Mouse (Mus musculus) Patski (cell line): ENCODE data around the gene Ubxn7. TPM values are rescaled to one million over a fixed set of nuclear protein-coding genes. Genes with fewer than 3 reads are reported as not detected.

Source experiments
- ATAC-seq: fragments of 100-300 bp; one replicate; pipeline ENCODE4 v1.8.0; 2021
- CTCF ChIA-PET: fragments of 350-600 bp; sonication (Branson Sonifier 250); formaldehyde crosslinking; loops from one replicate; lab custom pipeline; 2022; ENCODE audit warnings: inconsistent platforms; lab: Charles Lee
- POLR2A ChIA-PET: fragments of 350-600 bp; sonication (Branson Sonifier 250); formaldehyde crosslinking; loops from one replicate; lab custom pipeline; 2022; ENCODE audit warnings: antibody characterized with exemption, inconsistent platforms; lab: Charles Lee
- DNase-seq: peaks from one replicate; pipeline ENCODE4 v3.0.0-alpha.2; 2011; ENCODE audit warnings: low read depth, low spot score
- H3K27me3 ChIP-seq: fragments of 371-371 bp; one replicate; pipeline ENCODE4 v1.5.1; 2021
- CTCF ChIP-seq: fragments of 100-300 bp; IDR thresholded peaks from one replicate; pipeline ENCODE4 v1.5.1; 2021
- in situ Hi-C: fragments of 300-500 bp; cut with MboI; formaldehyde crosslinking; loops from 3 replicates; pipeline ENCODE4 v1.11.1; 2018; ENCODE audit warnings: low pct_unique_long_range_greater_than_20kb, mixed read lengths
- polyA plus RNA-seq: library from polyadenylated mRNA; unstranded; gene quantifications from one replicate; pipeline ENCODE4 v1.2.3, GENCODE M21; 2021

Gene Ubxn7
- polyA plus RNA-seq, 1 experiment from 2014 or later, result 18.7 TPM

GRCm38 (mm10) chr16:32330876-32331670, 984 bp upstream of the Ubxn7 start:
- CTCF ChIA-PET, result interaction anchor here (1.2 to 1.8 kb wide), 2 partner anchors 10 to 12 kb away, joined by 5 to 6 read pairs; no protein-coding TSS in a partner anchor
- DNase-seq, result no peak
- H3K27me3 ChIP-seq, result no peaks in the 10 kb centered on the region
- in situ Hi-C loops, result no loop called here
- ATAC-seq, result no peak
- POLR2A ChIA-PET, result interaction anchor here (1.0 to 1.1 kb wide), 2 partner anchors 65 to 99 kb away, joined by 3 to 6 read pairs; no protein-coding TSS in a partner anchor
- TF ChIP-seq CTCF, result no peak

DNA sequence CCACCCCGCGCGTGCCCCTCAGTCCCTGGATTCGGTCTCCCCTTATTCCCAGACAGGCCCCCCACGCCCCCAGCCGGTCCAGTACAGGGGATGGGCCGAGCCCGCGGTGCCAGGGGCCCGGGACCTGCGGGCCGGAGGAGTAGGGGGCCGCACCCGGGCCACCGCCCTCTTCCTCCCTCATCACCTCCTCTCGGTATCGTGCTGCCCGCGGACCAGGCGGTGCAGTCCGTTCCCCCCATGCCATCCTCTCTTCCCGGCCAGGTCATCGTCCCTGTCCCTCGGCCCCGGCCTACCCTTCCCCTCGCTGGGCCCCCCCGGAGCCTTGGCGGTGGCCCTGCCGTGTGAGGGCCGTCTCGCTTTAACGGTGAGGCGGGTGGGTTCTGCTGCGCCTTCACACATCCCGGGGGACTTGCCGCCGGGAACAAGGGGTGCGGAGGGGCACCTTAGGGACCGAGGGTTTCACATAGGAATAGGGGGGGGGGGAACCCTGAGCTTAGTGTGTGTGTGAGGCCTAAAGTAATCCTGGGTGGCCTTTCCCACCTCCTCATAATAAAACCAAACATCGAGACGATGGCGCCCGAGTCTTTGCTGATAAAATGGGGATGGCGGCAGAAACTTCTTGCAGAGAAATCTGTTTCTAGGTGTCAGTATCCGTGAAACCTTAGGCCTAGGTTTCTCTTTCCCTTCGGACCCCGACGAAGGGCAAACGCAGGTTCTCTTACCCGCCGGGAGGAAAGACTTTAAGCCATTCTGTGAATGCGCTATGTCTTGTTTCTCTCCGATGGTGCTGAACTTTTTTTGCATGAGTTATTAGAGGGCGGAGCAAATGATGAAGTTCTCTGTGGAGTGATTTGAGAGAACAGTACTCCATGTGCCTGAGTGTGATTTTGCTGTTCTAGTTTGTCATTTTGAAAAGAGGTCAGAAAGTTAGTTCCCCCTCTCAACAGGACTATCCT, 777 bp downstream of the Ubxn7 start:
- in situ Hi-C loops, result no loop called here

DNA sequence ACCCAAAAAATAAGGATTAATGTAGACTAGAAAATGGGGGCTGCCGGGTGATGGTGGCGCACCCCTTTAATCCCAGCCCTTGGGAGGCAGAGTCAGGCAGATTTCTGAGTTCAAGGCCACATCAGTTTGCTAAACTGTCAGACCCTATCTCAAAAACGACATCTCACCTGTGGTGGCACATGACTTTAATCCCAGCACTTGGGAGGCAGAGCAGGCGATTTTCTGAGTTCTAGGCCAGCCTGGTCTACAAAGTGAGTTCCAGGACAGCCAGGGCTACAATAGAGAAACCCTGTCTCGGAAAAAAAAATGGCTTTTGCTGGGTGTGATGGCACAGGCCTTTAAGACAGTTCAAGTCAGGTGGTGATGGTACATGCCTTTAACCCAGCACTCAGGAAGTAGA, 3.1 kb downstream of the Ubxn7 start:
- in situ Hi-C loops, result no loop called here
- H3K27me3 ChIP-seq, result no peaks in the 10 kb centered on the region
- CTCF ChIA-PET, result no interaction called here
- POLR2A ChIA-PET, result no interaction called here
- ATAC-seq (no peak), DNase-seq (no peak)
- no peak for TF ChIP-seq CTCF

More for the DNA sequence above, 777 bp downstream of the Ubxn7 start:
- ChIA-PET POLR2A (no interaction called here), CTCF (interaction anchor here (1.2 to 1.8 kb wide), 2 partner anchors 11 to 14 kb away, joined by 5 to 6 read pairs; no protein-coding TSS in a partner anchor)
- ATAC-seq, result peak; percentile 45
- TF ChIP-seq CTCF, result no peak
- no peak for DNase-seq
- no peaks in the 10 kb centered on the region for H3K27me3 ChIP-seq

DNA sequence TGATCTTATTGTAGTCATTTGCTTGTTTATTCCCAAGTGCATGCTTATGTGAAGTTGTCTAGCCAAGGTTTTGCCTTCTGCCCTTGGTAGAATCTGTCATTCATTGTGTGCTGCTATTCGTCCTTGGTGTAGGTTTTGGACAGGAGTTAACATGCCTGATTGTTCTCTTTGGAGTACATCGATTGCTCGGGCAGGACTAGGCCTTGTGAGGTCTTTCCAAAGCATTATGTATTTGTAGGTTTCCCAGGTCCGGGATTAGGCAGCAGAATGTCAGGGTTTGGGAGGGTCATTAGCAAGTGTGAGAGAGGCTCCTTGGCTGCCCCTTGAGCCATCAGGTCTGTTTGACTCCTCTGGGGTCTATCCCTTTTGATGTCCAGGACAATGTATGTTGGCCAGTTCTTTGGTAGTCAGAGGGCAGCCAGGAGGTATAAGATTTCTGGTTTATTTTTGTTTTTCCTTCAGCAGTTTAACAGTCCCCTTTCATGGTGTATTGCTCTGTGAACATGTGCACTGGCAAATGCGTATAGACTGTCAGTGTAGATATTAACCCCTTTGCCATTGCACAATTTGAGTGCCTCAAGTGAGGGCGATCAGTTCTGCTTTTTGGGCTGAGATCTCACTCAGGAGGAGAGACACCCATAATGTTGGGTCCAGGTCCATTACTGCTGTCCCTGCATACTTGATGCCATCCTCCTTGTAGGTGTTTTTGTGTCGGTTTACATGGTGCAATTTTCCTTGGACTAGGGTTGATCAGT, 4.1 kb downstream of the Ubxn7 start:
- ATAC-seq, result no peak
- no peak for TF ChIP-seq CTCF
- in situ Hi-C loops, result no loop called here
- DNase-seq, result no peak
- POLR2A ChIA-PET, result no interaction called here
- CTCF ChIA-PET, result no interaction called here
- H3K27me3 ChIP-seq, result no peaks in the 10 kb centered on the region

GRCm38 (mm10) chr16:32337001-32337400, 4.9 kb downstream of the Ubxn7 start:
- CTCF ChIA-PET, result no interaction called here
- in situ Hi-C loops, result no loop called here
- no peak for TF ChIP-seq CTCF
- ATAC-seq (no peak), DNase-seq (no peak)
- no peaks in the 10 kb centered on the region for H3K27me3 ChIP-seq
- POLR2A ChIA-PET, result interaction anchor here (0.6 kb wide), 1 partner anchor 15 kb away, joined by 4 read pairs; no protein-coding TSS in a partner anchor

- ATAC-seq (no peak), DNase-seq (no peak)
- no peak for TF ChIP-seq CTCF
- no peaks in the 10 kb centered on the region for H3K27me3 ChIP-seq
- ChIA-PET CTCF (no interaction called here), POLR2A (no interaction called here)
- in situ Hi-C loops, result no loop called here
Observed at GRCm38 (mm10) chr16:32340451-32340850, 8.4 kb downstream of the Ubxn7 start.

- no peak for TF ChIP-seq CTCF
- ATAC-seq, result no peak
- in situ Hi-C loops, result no loop called here
- CTCF ChIA-PET, result no interaction called here
- no peaks in the 10 kb centered on the region for H3K27me3 ChIP-seq
- DNase-seq, result no peak
- POLR2A ChIA-PET, result no interaction called here
Observed at GRCm38 (mm10) chr16:32345521-32345920, 13.5 kb downstream of the Ubxn7 start.

DNA sequence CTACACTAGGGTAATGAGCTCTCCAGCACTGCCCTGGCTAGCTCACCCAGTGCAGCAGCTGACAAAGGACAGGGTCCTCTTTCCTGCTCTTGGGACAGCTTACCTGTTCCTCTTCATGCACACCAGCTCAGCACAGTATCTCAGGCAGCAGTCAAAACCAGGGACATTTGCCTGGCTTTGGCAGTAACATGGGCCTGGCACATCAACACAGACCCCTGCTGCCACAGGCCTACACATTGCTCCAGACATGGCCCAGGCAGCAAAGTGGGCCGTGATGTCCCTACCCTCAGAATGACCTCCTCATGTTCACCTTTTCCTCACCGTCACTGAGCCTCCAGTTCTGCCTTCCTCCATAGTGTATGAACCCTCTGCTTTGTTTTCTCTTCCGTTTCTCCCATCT, 18.7 kb downstream of the Ubxn7 start:
- no peak for TF ChIP-seq CTCF
- ATAC-seq (no peak), DNase-seq (no peak)
- POLR2A ChIA-PET, result interaction anchor here (0.6 to 0.7 kb wide), 2 partner anchors 64 to 457 kb away, joined by 4 to 5 read pairs; no protein-coding TSS in a partner anchor
- in situ Hi-C loops, result no loop called here
- CTCF ChIA-PET, result interaction anchor here (1.2 kb wide), 1 partner anchor 16 kb away, joined by 3 read pairs; no protein-coding TSS in a partner anchor
- H3K27me3 ChIP-seq, result no peaks in the 10 kb centered on the region

DNA sequence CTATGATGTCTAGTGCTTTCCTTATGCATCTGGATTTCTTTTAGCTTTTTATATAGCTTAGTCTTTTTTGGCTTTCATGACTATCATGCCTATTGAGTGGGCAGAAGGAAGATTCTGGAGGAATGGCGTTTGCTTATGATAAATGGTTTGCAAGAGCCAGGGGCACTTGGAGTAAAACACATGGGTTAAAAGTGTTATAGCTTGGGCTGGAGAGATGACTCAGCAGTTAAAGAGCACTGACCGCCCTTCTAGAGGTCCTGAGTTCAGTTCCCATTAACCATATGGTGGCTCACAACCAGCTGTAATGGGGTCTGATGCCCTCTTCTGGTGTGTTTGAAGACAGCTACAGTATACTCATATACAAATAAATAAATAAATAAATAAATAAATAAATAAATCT, 31.5 kb downstream of the Ubxn7 start:
- ChIA-PET POLR2A (no interaction called here), CTCF (interaction anchor here (0.8 to 1.2 kb wide), 3 partner anchors 12 to 137 kb away, joined by 3 read pairs; no protein-coding TSS in a partner anchor)
- H3K27me3 ChIP-seq, result no peaks in the 10 kb centered on the region
- TF ChIP-seq CTCF, result no peak
- DNase-seq (no peak), ATAC-seq (no peak)
- in situ Hi-C loops, result no loop called here

GRCm38 (mm10) chr16:32371351-32371750, 39.3 kb downstream of the Ubxn7 start:
- ATAC-seq (no peak), DNase-seq (no peak)
- TF ChIP-seq CTCF, result peak; percentile 67
- ChIA-PET CTCF (no interaction called here), POLR2A (no interaction called here)
- in situ Hi-C loops, result no loop called here
- no peaks in the 10 kb centered on the region for H3K27me3 ChIP-seq
